Mouse (Mus musculus) CH12.LX (cell line): ENCODE measurements at regions not wholly inside any gene's neighbourhood (a gene's known extent, or its start where the extent isn't known, plus 50 kb on each side); places are given as distances from the start of the nearest gene placed in this dataset.

Experiments
- DNase-seq: peaks from one replicate; pipeline ENCODE4 v3.0.0-alpha.2; 2013; ENCODE audit errors: extremely low read depth
- H3K27ac ChIP-seq: 2 replicates; pipeline ENCODE4 v1.5.1; 2012; ENCODE audit warnings: low read depth, mild to moderate bottlenecking, control low read depth, moderate library complexity; ENCODE audit not compliant: insufficient read depth
- H3K27me3 ChIP-seq: replicated peaks from 2 replicates; pipeline ENCODE3; 2012; ENCODE audit warnings: inconsistent platforms
- H3K36me3 ChIP-seq, 2 experiments: replicated peaks in 1 of 2; 2 replicates each; pipeline versions ENCODE3 to v1.6.1; 2012; ENCODE audit warnings: inconsistent platforms in 1 of 2, low read length in 1 of 2, mild to moderate bottlenecking in 1 of 2, mixed read lengths in 1 of 2, moderate library complexity in 1 of 2; ENCODE audit not compliant: control insufficient read depth in 1 of 2, insufficient read depth in 1 of 2
- H3K4me1 ChIP-seq, 2 experiments: 2 replicates each; pipeline ENCODE4 v1.6.1; 2012; ENCODE audit warnings: inconsistent platforms in 1 of 2, moderate library complexity in 1 of 2; ENCODE audit not compliant: insufficient read depth in 2 of 2, control insufficient read depth in 1 of 2
- H3K4me2 ChIP-seq: 2 replicates; pipeline ENCODE4 v1.6.1; 2012; ENCODE audit warnings: low read depth, mild to moderate bottlenecking, control low read depth; ENCODE audit not compliant: poor library complexity, insufficient read depth, severe bottlenecking
- H3K4me3 ChIP-seq, 3 experiments: fragments of 150-350 bp in 1 of 3; sonication (generic) in 1 of 3; replicated peaks in 1 of 3; 2 replicates each; pipeline versions ENCODE3 to v1.5.1; 2011 to 2012; ENCODE audit warnings: low read depth in 2 of 3, low read length in 2 of 3, mild to moderate bottlenecking in 2 of 3, moderate library complexity in 2 of 3, control low read depth in 1 of 3, improper control_type of control experiment in 1 of 3, inconsistent platforms in 1 of 3, mixed read lengths in 1 of 3; ENCODE audit not compliant: poor library complexity in 1 of 3
- H3K79me2 ChIP-seq: replicated peaks from 2 replicates; pipeline ENCODE4 v1.6.1; 2012; ENCODE audit warnings: mild to moderate bottlenecking, moderate library complexity; ENCODE audit not compliant: control insufficient read depth, poor library complexity, insufficient read depth, severe bottlenecking; ENCODE audit errors: extremely low read depth
- H3K9ac ChIP-seq: 2 replicates; pipeline ENCODE4 v1.6.1; 2012; ENCODE audit warnings: low read depth, mild to moderate bottlenecking, control low read depth, moderate library complexity; ENCODE audit not compliant: insufficient read depth
- H3K9me3 ChIP-seq: replicated peaks from 2 replicates; pipeline ENCODE3; 2012; ENCODE audit warnings: low read length, inconsistent platforms, mixed read lengths
- CHD1 ChIP-seq: IDR thresholded peaks from 2 replicates; pipeline ENCODE4 v1.6.1; 2012; ENCODE audit warnings: low read depth, low read length, improper control_type of control experiment, inconsistent platforms
- CHD2 ChIP-seq: IDR thresholded peaks from 2 replicates; pipeline ENCODE4 v1.6.1; 2011; ENCODE audit warnings: low read length, improper control_type of control experiment
- E2F4 ChIP-seq: IDR thresholded peaks from 2 replicates; pipeline ENCODE4 v1.6.1; 2011; ENCODE audit warnings: low read depth, low read length, improper control_type of control experiment; ENCODE audit not compliant: insufficient replicate concordance
- ELF1 ChIP-seq: IDR thresholded peaks from 2 replicates; pipeline ENCODE4 v1.6.1; 2014; ENCODE audit warnings: low read depth, mild to moderate bottlenecking, inconsistent platforms, low read length, improper control_type of control experiment
- GABPA ChIP-seq: IDR thresholded peaks from 2 replicates; pipeline ENCODE4 v1.6.1; 2012; ENCODE audit warnings: low read depth, low read length, improper control_type of control experiment, inconsistent platforms; ENCODE audit not compliant: insufficient replicate concordance
- HCFC1 ChIP-seq: IDR thresholded peaks from 2 replicates; pipeline ENCODE4 v1.6.1; 2012; ENCODE audit warnings: low read depth, mild to moderate bottlenecking, inconsistent platforms, low read length, improper control_type of control experiment
- JUN ChIP-seq: IDR thresholded peaks from 2 replicates; pipeline ENCODE4 v1.6.1; 2011; ENCODE audit warnings: low read depth, mild to moderate bottlenecking, low read length, improper control_type of control experiment, moderate library complexity; ENCODE audit not compliant: insufficient read depth
- KAT2A ChIP-seq: IDR thresholded peaks from 2 replicates; pipeline ENCODE4 v1.6.1; 2012; ENCODE audit warnings: low read length, improper control_type of control experiment, inconsistent platforms; ENCODE audit not compliant: insufficient replicate concordance
- MAFK ChIP-seq: IDR thresholded peaks from 2 replicates; pipeline ENCODE4 v1.6.1; 2011; ENCODE audit warnings: low read length, improper control_type of control experiment; ENCODE audit not compliant: insufficient replicate concordance
- MAX ChIP-seq: IDR thresholded peaks from 2 replicates; pipeline ENCODE4 v1.6.1; 2011; ENCODE audit warnings: low read length, improper control_type of control experiment
- MAZ ChIP-seq: IDR thresholded peaks from 2 replicates; pipeline ENCODE4 v1.6.1; 2012; ENCODE audit warnings: low read depth, mild to moderate bottlenecking, inconsistent platforms, low read length, improper control_type of control experiment, moderate library complexity
- MEF2A ChIP-seq: IDR thresholded peaks from 2 replicates; pipeline ENCODE4 v1.6.1; 2014; ENCODE audit warnings: low read depth, mild to moderate bottlenecking, inconsistent platforms, low read length, improper control_type of control experiment, borderline replicate concordance
- MYC ChIP-seq: IDR thresholded peaks from 2 replicates; pipeline ENCODE4 v1.6.1; 2011; ENCODE audit warnings: low read depth, mild to moderate bottlenecking, improper control_type of control experiment, low read length
- NELFE ChIP-seq: IDR thresholded peaks from 2 replicates; pipeline ENCODE4 v1.6.1; 2011; ENCODE audit warnings: low read depth, low read length, improper control_type of control experiment
- POLR2AphosphoS2 ChIP-seq: IDR thresholded peaks from 2 replicates; pipeline ENCODE4 v1.6.1; 2011; ENCODE audit warnings: low read depth, low read length, improper control_type of control experiment
- TCF12 ChIP-seq: IDR thresholded peaks from 2 replicates; pipeline ENCODE4 v1.6.1; 2014; ENCODE audit warnings: low read depth, mild to moderate bottlenecking, inconsistent platforms, low read length, improper control_type of control experiment
- UBTF ChIP-seq: IDR thresholded peaks from 2 replicates; pipeline ENCODE4 v1.6.1; 2012; ENCODE audit warnings: low read depth, mild to moderate bottlenecking, inconsistent platforms, low read length, improper control_type of control experiment, moderate library complexity
- USF1 ChIP-seq: IDR thresholded peaks from 2 replicates; pipeline ENCODE4 v1.6.1; 2014; ENCODE audit warnings: low read depth, mild to moderate bottlenecking, inconsistent platforms, low read length, improper control_type of control experiment
- ZC3H11A ChIP-seq: IDR thresholded peaks from 2 replicates; pipeline ENCODE4 v1.6.1; 2012; ENCODE audit warnings: low read depth, mild to moderate bottlenecking, inconsistent platforms, low read length, improper control_type of control experiment
- ZKSCAN1 ChIP-seq: IDR thresholded peaks from 2 replicates; pipeline ENCODE4 v1.6.1; 2012; ENCODE audit warnings: low read depth, inconsistent platforms, low read length, improper control_type of control experiment, borderline replicate concordance
- ZMIZ1 ChIP-seq: IDR thresholded peaks from 2 replicates; pipeline ENCODE4 v1.6.1; 2012; ENCODE audit warnings: low read depth, mild to moderate bottlenecking, inconsistent platforms, low read length, improper control_type of control experiment
- dilution Hi-C: fragments of 300-500 bp; cut with MboI; formaldehyde crosslinking; loops from 2 replicates; pipeline ENCODE4 v1.14.3; 2020; ENCODE audit warnings: low sequenced_read_pairs; ENCODE audit not compliant: extremely low pct_unique_long_range_greater_than_20kb, extremely low pct_ligation_motif_present
- in situ Hi-C: fragments of 300-500 bp; cut with MboI; formaldehyde crosslinking; loops from 3 replicates; pipeline ENCODE4 v1.14.3; 2019; ENCODE audit warnings: low sequenced_read_pairs, low pct_ligation_motif_present, low pct_unique_long_range_greater_than_20kb, mixed read lengths

- no peaks in the 10 kb centered on the region for H3K27me3 ChIP-seq
- H3K79me2 ChIP-seq: no peaks in the 10 kb centered on the region
- H3K36me3 ChIP-seq: no peaks in the 10 kb centered on the region
- H3K4me3 ChIP-seq: no peak overlapping the region
- dilution Hi-C loops: no loop called here
- peaks cover 0 to 3% of the 10 kb centered on the region in 2 experiments; a peak in 1 of 4 replicates for H3K4me1 ChIP-seq
- no peaks in the 10 kb centered on the region for H3K9me3 ChIP-seq
- H3K9ac ChIP-seq: no peak overlapping the region
- no peak overlapping the region for H3K4me2 ChIP-seq
- no peak for TF ChIP-seq ZC3H11A
- TF ChIP-seq MAX: no peak
- no peak for TF ChIP-seq TCF12
- no peak for TF ChIP-seq CHD2
- TF ChIP-seq HCFC1: no peak
- TF ChIP-seq UBTF: no peak
- no peak for TF ChIP-seq ZKSCAN1
- no peak for TF ChIP-seq MAZ
- TF ChIP-seq ZMIZ1: no peak
- no peak for TF ChIP-seq MEF2A
- TF ChIP-seq ELF1: no peak
- TF ChIP-seq CHD1: no peak
- no peak for TF ChIP-seq USF1
- TF ChIP-seq JUN: no peak
- TF ChIP-seq POLR2AphosphoS2: no peak
- TF ChIP-seq, all 38 proteins: peak for 0
- no peak for DNase-seq
- in situ Hi-C loops: no loop called here
- no peak overlapping the region for H3K27ac ChIP-seq
These were observed 143.0 kb upstream of the Sp8 start for GRCm38 (mm10) chr12:118703068-118703662.

- DNase-seq: no peak
- no peak overlapping the region for H3K4me2 ChIP-seq
These were observed 144.3 kb upstream of the Sp8 start for GRCm38 (mm10) chr12:118701838-118702237.

More at GRCm38 (mm10) chr12:118701838-118702237, 144.3 kb upstream of the Sp8 start:
- TF ChIP-seq UBTF (no peak), NELFE (no peak), GABPA (no peak), MYC (no peak), JUN (no peak), MAFK (no peak), ZKSCAN1 (no peak), MAX (no peak), E2F4 (no peak), KAT2A (no peak)
- Histone ChIP-seq H3K4me3 (no peak overlapping the region), H3K4me1 (no peaks in the 10 kb centered on the region), H3K27me3 (no peaks in the 10 kb centered on the region), H3K9ac (no peak overlapping the region), H3K27ac (no peak overlapping the region), H3K9me3 (no peaks in the 10 kb centered on the region), H3K79me2 (no peaks in the 10 kb centered on the region), H3K36me3 (no peaks in the 10 kb centered on the region)
- in situ Hi-C loops (no loop called here), dilution Hi-C loops (no loop called here)
